Comparison of ENCODE assay signal across 8 mouse cellular contexts in genomic region chr3:76074060-76074707, GRCm38 (mm10). TPM values are rescaled to one million over a fixed set of nuclear protein-coding genes. Genes with fewer than 3 reads are reported as not detected.
DNase-seq lines count a peak whose midpoint lies in the region; ATAC-seq lines count a peak whose summit lies in the region.

TSS of gene Fstl5 (plus strand) at chr3:76074270.

- no peaks in the 10 kb centered on the region for H3K4me1 ChIP-seq in lung, embryonic 15.5 days
- H3K4me1 ChIP-seq in kidney, embryonic 14.5 days (ENCODE audit: control insufficient read depth, insufficient read depth, low read length) = no peaks in the 10 kb centered on the region
- H3K4me1 ChIP-seq in limb, embryonic 12.5 days (replicated peaks) = peaks cover 3% of the 10 kb centered on the region; the same call in 1 of the 2 replicates
- no peaks in the 10 kb centered on the region for H3K4me1 ChIP-seq in neural tube, embryonic 11.5 days (ENCODE audit: control insufficient read depth, insufficient read depth, low read length)

- no peak within 1 kb of the TSS for H3K9ac ChIP-seq in lung, embryonic 15.5 days
- peak within 1 kb of the TSS; percentile 20; the same call in 1 of the 2 replicates for H3K9ac ChIP-seq in kidney, embryonic 14.5 days (ENCODE audit: low read depth, low read length)
- H3K9ac ChIP-seq in limb, embryonic 12.5 days (replicated peaks) = no peak within 1 kb of the TSS
- peak within 1 kb of the TSS; percentile 47 for H3K9ac ChIP-seq in neural tube, embryonic 11.5 days (ENCODE audit: low read length)

- H3K9me3 ChIP-seq in lung, embryonic 15.5 days = no peaks in the 10 kb centered on the region
- no peaks in the 10 kb centered on the region for H3K9me3 ChIP-seq in kidney, embryonic 14.5 days (ENCODE audit: control insufficient read depth, low read length)
- no peaks in the 10 kb centered on the region for H3K9me3 ChIP-seq in limb, embryonic 12.5 days
- no peaks in the 10 kb centered on the region for H3K9me3 ChIP-seq in neural tube, embryonic 11.5 days (ENCODE audit: control insufficient read depth, low read length)

- ATAC-seq in lung, embryonic 15.5 days (ENCODE audit: borderline replicate concordance, extremely low read depth, low FRiP score, low TSS enrichment) = peak; percentile 81; the same call in 1 of the 2 replicates
- peak; percentile 98 for ATAC-seq in granulocyte monocyte progenitor cell, adult 5-6 weeks (replicated peaks; ENCODE audit: poor library complexity, severe bottlenecking)
- ATAC-seq in kidney, embryonic 14.5 days (ENCODE audit: low FRiP score, low TSS enrichment) = peak; percentile 97
- ATAC-seq in limb, embryonic 12.5 days (ENCODE audit: insufficient number of reproducible peaks, insufficient read depth, low FRiP score, low TSS enrichment, low read depth) = peak; percentile 78
- peak; percentile 90 for ATAC-seq in neural tube, embryonic 11.5 days (ENCODE audit: insufficient read depth, low FRiP score, low TSS enrichment)

- under 1% methylated on average over 28 of the region's 28 CpGs for WGBS in lung, embryonic 15.5 days
- under 1% methylated on average over 28 of the region's 28 CpGs for WGBS in kidney, embryonic 14.5 days
- 2% methylated on average over 28 of the region's 28 CpGs for WGBS in limb, embryonic 12.5 days
- WGBS in neural tube, embryonic 11.5 days = under 1% methylated on average over 28 of the region's 28 CpGs

- peak within 1 kb of the TSS; percentile 50 for H3K4me2 ChIP-seq in lung, embryonic 15.5 days
- H3K4me2 ChIP-seq in kidney, embryonic 14.5 days (replicated peaks; ENCODE audit: low read depth, low read length) = peak within 1 kb of the TSS; percentile 41
- H3K4me2 ChIP-seq in limb, embryonic 12.5 days = peak within 1 kb of the TSS; percentile 60
- peak within 1 kb of the TSS; percentile 62 for H3K4me2 ChIP-seq in neural tube, embryonic 11.5 days (ENCODE audit: low read depth)

- H3K27me3 ChIP-seq in lung, embryonic 15.5 days = no peaks in the 10 kb centered on the region
- no peaks in the 10 kb centered on the region for H3K27me3 ChIP-seq in kidney, embryonic 14.5 days (ENCODE audit: control insufficient read depth, insufficient read depth, low read length)
- no peaks in the 10 kb centered on the region for H3K27me3 ChIP-seq in limb, embryonic 12.5 days
- no peaks in the 10 kb centered on the region for H3K27me3 ChIP-seq in neural tube, embryonic 11.5 days (ENCODE audit: control insufficient read depth, insufficient read depth, low read length)

- H3K4me3 ChIP-seq in lung, embryonic 15.5 days = peak within 1 kb of the TSS; percentile 35
- peak within 1 kb of the TSS; percentile 31 for H3K4me3 ChIP-seq in kidney, embryonic 14.5 days (ENCODE audit: low read length)
- peak within 1 kb of the TSS; percentile 39 for H3K4me3 ChIP-seq in limb, embryonic 12.5 days (replicated peaks)
- peak within 1 kb of the TSS; percentile 43 for H3K4me3 ChIP-seq in neural tube, embryonic 11.5 days (ENCODE audit: low read depth, low read length)

- no peaks in the 10 kb centered on the region for H3K36me3 ChIP-seq in lung, embryonic 15.5 days
- H3K36me3 ChIP-seq in kidney, embryonic 14.5 days (ENCODE audit: control insufficient read depth, insufficient read depth, low read length) = no peaks in the 10 kb centered on the region
- H3K36me3 ChIP-seq in limb, embryonic 12.5 days = no peaks in the 10 kb centered on the region
- H3K36me3 ChIP-seq in neural tube, embryonic 11.5 days (ENCODE audit: control insufficient read depth, insufficient read depth, low read length) = no peaks in the 10 kb centered on the region

- no peak for DNase-seq in lung, postnatal 25 days (ENCODE audit: low spot score)
- DNase-seq in cerebellum, postnatal 36 days = peak; percentile 93
- DNase-seq in neural tube, embryonic 11.5 days (ENCODE audit: low spot score) = peak; percentile 91
- DNase-seq in testis, postnatal 10 days (ENCODE audit: low spot score) = peak; percentile 80

- no peak within 1 kb of the TSS for H3K27ac ChIP-seq in lung, embryonic 15.5 days
- no peak within 1 kb of the TSS for H3K27ac ChIP-seq in kidney, embryonic 14.5 days (ENCODE audit: low read depth, low read length)
- no peak within 1 kb of the TSS for H3K27ac ChIP-seq in limb, embryonic 12.5 days
- 0 out of 2 replicates have a peak within 1 kb of the TSS, but pooled peaks have one; percentile 39 for H3K27ac ChIP-seq in neural tube, embryonic 11.5 days (ENCODE audit: low read depth, low read length)

RNA-seq across cellular contexts. Expression of gene Fstl5, which starts in this region (rescaled TPM):
- polyA plus RNA-seq in lung, embryonic 15.5 days (2015; fragmentation: Nextera tagmentation; extraction: Ambion mirVana) = 0.25 and 0.26 TPM in 2 replicates
- total RNA-seq in granulocyte monocyte progenitor cell, adult 5-6 weeks (2014; fragmentation: Nextera tagmentation) = not detected in 2 replicates
- not detected in 2 replicates for total RNA-seq in granulocyte monocyte progenitor cell, adult 5-6 weeks (2017)
- polyA plus RNA-seq in kidney, embryonic 14.5 days (2014; fragmentation: Nextera tagmentation; extraction: Ambion mirVana) = 0.19 TPM in 1 of 2 replicates, not detected in the other
- polyA plus RNA-seq in limb, embryonic 12.5 days (2016; fragmentation: Nextera tagmentation; extraction: Ambion mirVana) = 0.13 and 0.33 TPM in 2 replicates
- polyA plus RNA-seq in neural tube, embryonic 11.5 days (2014; fragmentation: Nextera tagmentation; extraction: Ambion mirVana) = 10.4 and 11.6 TPM in 2 replicates

Comparison
In these comparisons a context has a peak if more than half of its experiments do, and no peak if none do; other contexts are left out.
1. Peak in ATAC-seq, H3K4me3 ChIP-seq and H3K4me2 ChIP-seq in lung, embryonic 15.5 days; RNA of the gene not detected or under 1 TPM.
2. Peak in ATAC-seq in granulocyte monocyte progenitor cell, adult 5-6 weeks; RNA of the gene not detected or under 1 TPM.
3. Peak in ATAC-seq, H3K4me3 ChIP-seq, H3K9ac ChIP-seq and H3K4me2 ChIP-seq in kidney, embryonic 14.5 days; RNA of the gene not detected or under 1 TPM.
4. Peak in ATAC-seq, H3K4me3 ChIP-seq and H3K4me2 ChIP-seq in limb, embryonic 12.5 days; RNA of the gene not detected or under 1 TPM.